Mouse (Mus musculus) olfactory bulb, adult 2 months (tissue): ENCODE results near the gene Znrf1.

Source experiments
- CTCF ChIP-seq: fragments of 200-500 bp; IDR thresholded peaks from 2 replicates; pipeline ENCODE4 v1.5.1; 2012; ENCODE audit warnings: low read depth, mild to moderate bottlenecking, low read length, moderate library complexity; ENCODE audit not compliant: insufficient read depth
- POLR2A ChIP-seq: fragments of 200-500 bp; IDR thresholded peaks from 2 replicates; pipeline ENCODE4 v1.6.1; 2012; ENCODE audit warnings: mild to moderate bottlenecking, low read depth, low read length, moderate library complexity; ENCODE audit not compliant: insufficient read depth

GRCm38 (mm10) chr8:111595712-111596484 is 60.0 kb downstream of the Znrf1 start:
- TF ChIP-seq CTCF (no peak), POLR2A (no peak)
